Mouse (Mus musculus) cerebellum, postnatal 10 days (tissue): ENCODE results near the gene Tmem63c.

Source experiments
- DNase-seq, 2 experiments: peaks; one replicate each; pipeline ENCODE4 v3.0.0; 2021; ENCODE audit warnings: mixed read lengths in 2 of 2

Tmem63c gene

GRCm38 (mm10) chr12:87000840-87001176, 20.3 kb upstream of the Tmem63c start:
- DNase-seq, result peak in 1 of 2 experiments; percentile 47

DNA sequence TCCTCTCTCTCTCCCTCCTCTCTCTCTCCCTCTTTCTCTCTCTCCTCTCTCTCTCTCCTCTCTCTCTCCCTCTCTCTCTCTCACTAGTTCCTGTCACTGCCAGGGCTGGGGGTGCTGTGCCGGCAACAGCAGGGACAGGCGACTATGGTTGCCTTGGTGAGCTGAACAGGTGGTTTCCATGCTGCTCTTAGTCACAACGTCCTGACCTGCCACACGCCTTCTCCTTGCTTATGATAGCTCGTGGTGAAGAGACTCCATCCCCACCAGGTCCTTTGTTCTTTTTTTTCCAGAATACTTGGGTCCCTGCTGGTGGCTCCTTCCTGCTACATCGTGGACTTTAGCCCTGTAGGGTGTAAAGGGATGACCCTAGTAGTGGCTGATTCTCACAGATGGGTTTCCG, 18.9 kb upstream of the Tmem63c start:
- DNase-seq, result no peak

GRCm38 (mm10) chr12:87002815-87003214, 18.3 kb upstream of the Tmem63c start:
- no peak for DNase-seq

GRCm38 (mm10) chr12:87003606-87004005, 17.5 kb upstream of the Tmem63c start:
- no peak for DNase-seq

- DNase-seq, result no peak
Observed at GRCm38 (mm10) chr12:87004596-87004995, 16.5 kb upstream of the Tmem63c start.

DNA sequence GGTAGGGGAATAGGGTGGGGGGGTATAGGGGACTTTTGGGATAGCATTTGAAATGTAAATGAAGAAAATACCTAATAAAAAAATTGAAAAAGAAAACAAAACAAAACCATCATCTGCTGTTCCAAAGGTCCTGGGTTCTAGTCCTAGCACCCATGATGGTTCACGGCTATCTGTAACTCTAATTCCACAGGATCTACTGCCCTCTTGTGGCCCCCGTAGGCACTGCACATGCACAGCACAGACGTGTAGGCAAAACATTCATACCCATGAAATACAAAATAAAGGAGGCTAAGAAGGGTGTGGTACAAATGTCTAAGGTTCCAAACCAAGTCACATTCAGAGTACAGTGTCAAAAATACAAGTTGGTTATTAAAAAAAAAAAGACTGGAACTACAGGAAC, 4.1 kb upstream of the Tmem63c start:
- peak; percentile 70 to 75 for DNase-seq

GRCm38 (mm10) chr12:87018756-87019155, 2.4 kb upstream of the Tmem63c start:
- DNase-seq, result peak; percentile 90 to 95

DNA sequence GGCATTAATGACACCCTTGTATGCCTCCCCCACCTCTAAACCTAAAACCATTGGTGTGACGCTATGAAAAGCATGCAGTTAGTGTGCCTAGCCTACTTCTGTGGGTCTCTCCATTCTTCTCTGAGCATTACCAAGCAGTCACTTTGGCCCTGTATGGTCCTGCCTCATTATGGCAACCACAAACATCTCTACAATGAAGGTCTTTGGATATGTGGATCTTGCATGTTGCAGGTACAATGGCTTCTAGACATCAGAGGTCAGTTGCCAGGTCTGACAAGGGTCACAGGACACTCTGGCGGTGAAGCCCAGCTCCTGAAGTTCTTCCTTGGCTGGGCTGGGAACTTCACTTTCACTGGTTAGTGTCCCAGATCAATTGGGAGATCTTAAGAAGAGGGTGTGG, 866 bp downstream of the Tmem63c start:
- no peak for DNase-seq

- no peak for DNase-seq
Observed at GRCm38 (mm10) chr12:87023456-87023855, 2.3 kb downstream of the Tmem63c start.

DNA sequence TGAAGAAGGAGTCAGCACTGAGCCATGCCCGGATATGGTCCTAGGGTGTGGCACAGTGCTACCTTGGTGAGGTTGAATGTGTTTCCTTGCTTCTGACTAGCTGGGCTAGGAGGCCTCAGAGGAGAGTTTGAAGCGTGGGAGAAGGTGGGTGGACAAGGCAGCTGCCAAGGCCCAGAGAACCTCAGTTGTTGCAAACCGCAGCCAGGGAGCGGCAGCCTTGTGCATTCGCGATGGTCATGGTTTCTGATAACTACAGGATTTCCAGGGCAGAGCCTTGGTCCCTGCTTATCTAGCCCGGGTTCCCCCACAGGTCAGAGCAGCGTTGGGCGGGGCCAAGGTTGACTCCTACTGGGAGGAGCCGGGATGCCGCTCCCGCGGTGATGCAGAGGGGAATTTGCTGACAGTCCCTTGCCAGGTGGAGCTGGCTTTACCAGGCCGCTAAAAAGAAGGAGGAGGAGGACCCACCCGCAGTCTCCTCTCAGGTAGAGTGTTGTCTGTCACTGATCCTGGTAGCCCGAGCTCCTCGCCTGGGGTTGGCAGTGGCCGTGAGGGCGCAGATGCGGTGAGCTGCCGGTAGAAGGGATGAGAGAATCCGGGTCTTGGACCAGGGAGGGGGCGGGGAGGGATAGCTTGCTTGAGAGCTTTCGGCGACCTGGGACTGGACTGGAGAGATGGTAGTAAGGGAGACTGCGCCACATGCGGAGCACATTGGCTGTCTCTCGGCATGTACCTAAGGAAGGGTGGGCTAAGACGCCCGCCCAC, 5.2 kb downstream of the Tmem63c start:
- peak; percentile 82 to 86 for DNase-seq

DNA sequence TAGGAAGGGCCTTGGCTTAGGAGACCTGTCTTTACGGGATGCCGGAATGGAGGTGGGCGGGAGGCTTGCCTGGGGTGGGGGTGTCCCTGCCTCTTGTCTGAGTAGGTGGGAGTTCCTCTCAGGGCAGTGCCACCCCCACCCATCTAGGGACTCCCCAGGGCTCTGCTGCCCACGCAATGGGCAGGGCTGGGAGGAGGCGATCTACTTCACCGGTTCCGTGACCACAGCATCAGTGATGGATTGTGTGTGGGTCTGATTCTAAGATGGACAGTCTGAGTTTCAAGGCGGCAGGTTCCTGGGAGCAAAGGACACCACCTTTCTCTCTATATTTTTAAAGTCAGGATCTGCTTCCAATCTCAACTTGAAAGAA, 5.7 kb downstream of the Tmem63c start:
- peak in 1 of 2 experiments; percentile 63 for DNase-seq

DNA sequence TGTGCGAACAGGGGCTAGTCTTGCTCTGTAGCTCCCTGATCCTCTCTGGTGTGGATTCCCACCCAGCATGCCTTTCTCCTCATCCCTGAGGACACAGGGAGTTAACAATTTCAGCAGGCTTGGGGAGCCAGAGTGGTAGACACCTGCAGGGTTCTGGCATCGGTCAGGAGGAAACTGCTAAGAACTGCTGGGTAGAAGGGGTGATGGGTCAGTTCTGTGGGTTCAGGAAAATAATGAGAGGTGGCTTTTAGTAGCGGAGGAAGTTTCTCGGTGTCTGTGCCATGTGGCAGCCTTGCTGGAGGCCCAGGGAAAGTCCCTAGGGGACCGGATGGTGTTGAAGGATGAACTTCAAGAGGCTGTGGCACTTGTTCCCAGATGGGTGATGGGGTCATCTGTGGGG, 6.3 kb downstream of the Tmem63c start:
- peak; percentile 48 to 49 for DNase-seq

GRCm38 (mm10) chr12:87028068-87028467, 6.9 kb downstream of the Tmem63c start:
- DNase-seq, result no peak

GRCm38 (mm10) chr12:87029251-87029976, 8.3 kb downstream of the Tmem63c start:
- DNase-seq, result peak; percentile 87 to 90

DNA sequence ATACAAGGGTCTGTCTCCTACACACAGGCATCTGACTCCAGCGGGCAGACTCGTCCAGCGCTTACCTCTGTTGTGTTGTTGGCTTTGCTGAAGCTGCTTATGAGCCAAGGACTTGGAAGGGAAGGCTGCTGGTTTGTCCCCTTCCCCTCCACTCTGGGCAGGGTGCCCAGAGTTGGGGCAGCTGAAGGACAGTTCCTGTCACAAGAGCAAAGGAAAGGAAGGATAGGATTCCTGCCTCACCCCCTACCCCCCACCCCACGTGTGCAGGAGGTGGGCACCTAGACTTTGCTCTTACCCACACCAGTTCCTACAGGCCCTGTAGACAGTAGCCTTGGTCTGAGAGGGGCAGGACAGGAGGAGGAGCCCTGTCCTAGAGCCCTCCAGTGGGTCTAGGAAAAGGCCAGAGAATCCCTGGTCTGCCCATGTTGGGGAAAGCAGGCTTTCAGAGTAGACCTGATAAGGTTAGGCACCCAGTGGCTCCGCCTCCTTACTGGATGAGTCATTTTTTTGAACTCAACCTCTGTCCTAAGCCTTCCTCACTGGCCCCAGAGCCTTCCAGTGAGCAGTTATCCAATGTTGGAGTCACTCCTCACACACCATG, 10.1 kb downstream of the Tmem63c start:
- peak; percentile 83 to 89 for DNase-seq

DNA sequence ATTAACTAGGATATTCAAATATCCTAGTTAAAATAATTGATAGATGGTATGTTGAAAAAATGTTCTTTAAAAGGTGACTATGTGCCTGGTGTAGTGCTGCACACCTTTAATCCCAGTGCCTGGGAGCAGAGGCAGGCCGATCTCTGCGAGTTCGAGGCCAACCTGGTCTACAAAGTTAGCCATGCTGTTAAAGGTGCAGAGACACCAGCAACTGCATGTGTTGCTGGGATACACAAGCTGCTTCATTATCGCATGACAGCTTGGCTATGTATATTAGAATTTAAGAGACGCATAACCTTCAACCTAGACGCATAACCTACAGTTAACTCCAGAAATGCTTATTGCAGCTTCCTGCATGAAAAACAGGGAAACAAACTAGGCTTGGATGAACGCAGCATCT, 15.5 kb downstream of the Tmem63c start:
- DNase-seq, result no peak

DNA sequence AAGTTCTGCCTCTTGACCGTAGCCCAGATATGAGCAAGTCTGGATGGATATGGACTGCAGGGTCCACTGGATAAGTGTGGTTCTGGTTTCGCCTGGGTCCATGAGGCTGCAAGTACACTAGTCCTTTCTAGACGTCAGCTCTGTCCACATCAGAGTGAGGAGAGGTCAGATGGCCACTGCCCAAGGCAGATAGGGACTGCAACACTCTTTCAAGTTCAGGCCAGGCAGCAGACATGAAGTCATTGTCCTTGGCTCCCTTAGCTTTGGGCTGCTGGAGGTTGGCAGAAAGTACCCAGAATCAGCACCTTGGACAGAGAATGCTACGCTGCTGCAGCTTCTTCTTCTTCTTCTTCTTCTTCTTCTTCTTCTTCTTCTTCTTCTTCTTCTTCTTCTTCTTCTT, 19.0 kb downstream of the Tmem63c start:
- DNase-seq, result peak; percentile 41 to 43

DNA sequence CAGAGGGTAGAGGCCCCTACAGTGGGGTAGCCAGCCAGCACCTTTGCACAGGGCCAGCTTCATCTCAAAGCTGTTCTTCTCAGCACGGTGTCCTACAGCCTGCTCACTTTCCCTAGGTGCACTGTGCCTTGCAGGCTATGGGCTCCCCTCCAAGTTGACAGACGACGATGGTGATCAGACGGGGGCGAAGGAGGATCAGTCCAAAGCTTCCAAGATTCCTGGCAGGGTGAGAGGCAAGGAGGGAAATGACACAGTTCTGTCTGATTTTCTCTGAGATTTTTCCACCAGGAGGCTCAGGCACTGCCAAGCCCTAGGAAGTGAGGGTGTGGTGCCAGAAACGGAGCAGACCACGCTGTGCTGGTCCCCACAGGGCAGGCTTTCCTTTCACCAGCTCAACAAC, 19.7 kb downstream of the Tmem63c start:
- peak; percentile 98 for DNase-seq

DNA sequence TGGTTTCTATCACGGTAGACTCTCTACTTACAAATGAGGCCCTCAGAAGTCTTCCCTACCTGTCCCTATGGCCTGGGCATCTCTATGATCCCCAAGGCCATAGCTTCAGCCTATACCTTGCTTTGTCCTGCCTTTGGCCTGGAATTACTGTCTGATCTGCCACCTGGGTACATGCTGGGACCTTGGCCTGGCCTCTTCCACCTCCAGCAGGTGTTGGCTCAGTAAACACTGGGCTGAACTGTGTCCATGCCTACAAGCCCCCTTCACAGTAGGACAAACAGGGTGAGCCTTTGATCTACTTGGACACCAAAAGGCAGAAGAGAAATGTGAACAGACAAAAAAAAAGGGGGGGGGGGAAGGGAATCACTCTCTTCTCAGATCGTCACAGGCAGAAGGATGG, 21.3 kb downstream of the Tmem63c start:
- peak; percentile 91 to 94 for DNase-seq

DNA sequence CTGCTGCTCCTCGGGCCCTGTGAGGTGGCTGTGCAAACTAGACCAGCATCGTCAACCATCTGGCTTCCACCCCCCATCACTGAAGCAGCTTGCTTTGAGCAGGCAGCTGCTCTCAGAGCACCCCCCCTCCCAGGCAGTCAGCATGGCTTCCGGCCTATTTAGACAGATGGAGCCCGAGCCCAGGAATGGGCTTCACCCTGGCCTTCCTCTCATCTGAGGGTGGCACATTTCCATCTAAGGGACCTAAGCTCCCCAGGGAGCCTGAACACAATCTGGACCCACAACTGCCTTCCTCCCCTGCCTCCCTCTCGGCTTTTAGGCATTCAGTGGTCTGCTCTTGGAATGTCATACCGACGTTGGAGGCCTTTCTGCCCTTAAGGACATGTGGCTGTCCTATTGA, 22.1 kb downstream of the Tmem63c start:
- DNase-seq, result peak; percentile 92 to 94

DNA sequence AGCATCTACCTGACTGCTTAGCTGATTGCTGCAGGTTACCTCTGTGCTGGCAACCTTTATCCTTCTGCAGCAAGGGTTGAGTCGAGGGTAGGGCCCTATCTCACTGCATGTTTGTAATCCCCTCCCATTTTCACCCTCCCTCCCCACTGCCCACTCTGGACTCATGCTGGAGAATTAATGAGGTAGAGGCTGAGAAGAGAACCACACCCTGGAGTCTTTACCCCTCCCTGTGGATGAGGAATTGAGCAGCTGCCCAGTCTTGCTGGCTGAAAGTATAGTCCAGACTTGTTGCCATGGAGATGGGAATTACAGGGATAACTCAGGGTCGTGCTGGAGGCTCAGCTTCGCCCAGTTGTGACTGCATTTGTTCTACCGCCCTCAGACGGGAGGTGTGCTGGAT, 23.6 kb downstream of the Tmem63c start:
- peak; percentile 79 to 84 for DNase-seq

DNA sequence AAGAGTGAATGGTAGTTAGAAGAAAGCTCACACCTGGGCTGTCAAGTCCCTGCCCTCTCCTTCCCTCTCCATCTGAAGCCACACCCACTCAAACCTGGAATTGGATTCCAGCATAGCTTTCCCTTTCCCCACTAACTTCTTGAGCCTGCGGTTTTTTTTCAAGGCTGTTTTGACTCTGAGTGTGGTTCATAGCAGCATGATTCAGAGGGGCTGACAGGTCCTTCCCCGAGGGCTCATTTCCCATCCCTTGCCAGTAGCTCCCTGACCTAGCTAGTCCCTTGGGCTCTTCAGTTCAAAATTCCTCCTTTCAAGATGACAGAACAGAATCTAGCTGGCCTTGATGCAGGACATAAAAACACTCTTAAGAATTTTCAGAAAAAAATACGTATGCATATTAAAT, 26.4 kb downstream of the Tmem63c start:
- DNase-seq, result no peak

- DNase-seq, result peak; percentile 98 to 99
Observed at GRCm38 (mm10) chr12:87052661-87053321, 31.7 kb downstream of the Tmem63c start.

DNA sequence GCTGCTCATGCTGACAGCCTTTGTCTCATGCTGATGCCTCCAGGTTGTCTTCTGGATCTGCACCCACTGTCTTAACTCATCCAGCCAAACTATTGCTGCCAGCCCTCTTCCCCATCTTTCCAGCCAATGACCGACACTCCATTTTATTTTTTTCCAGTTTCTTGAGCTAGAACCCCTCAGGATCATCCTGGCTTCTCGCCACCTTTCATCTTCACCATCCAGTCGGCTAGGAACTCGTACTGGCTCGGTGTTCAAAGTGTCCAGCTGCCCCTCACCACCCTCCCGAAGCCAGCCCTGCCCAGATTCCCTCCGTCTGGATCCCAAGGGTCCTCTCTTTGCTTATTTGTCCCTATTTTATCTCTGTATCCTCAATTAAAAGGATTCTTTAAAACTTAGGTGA, 33.7 kb downstream of the Tmem63c start:
- DNase-seq, result peak; percentile 55 to 57
